Mouse (Mus musculus) erythroblast, embryonic 14.5 days (primary cell): ENCODE data around the gene Ccdc8. TPM values are rescaled to one million over a fixed set of nuclear protein-coding genes. Genes with fewer than 3 reads are reported as not detected.

Experiments used
- H3K27me3 ChIP-seq: 2 replicates; pipeline ENCODE4 v1.6.1; 2012; ENCODE audit warnings: inconsistent platforms; ENCODE audit not compliant: control insufficient read depth
- H3K36me3 ChIP-seq: 2 replicates; pipeline ENCODE4 v1.6.1; 2012; ENCODE audit warnings: mild to moderate bottlenecking, inconsistent platforms; ENCODE audit not compliant: control insufficient read depth
- H3K4me1 ChIP-seq: 2 replicates; pipeline ENCODE4 v1.6.1; 2012; ENCODE audit warnings: inconsistent platforms; ENCODE audit not compliant: control insufficient read depth
- H3K4me3 ChIP-seq: replicated peaks from 2 replicates; pipeline ENCODE3; 2012; ENCODE audit warnings: moderate library complexity, mild to moderate bottlenecking, inconsistent platforms
- H3K9me3 ChIP-seq: 2 replicates; pipeline ENCODE4 v1.6.1; 2012; ENCODE audit warnings: low read length, inconsistent platforms, mixed read lengths; ENCODE audit not compliant: control insufficient read depth
- GATA1 ChIP-seq: IDR thresholded peaks from 2 replicates; pipeline ENCODE4 v1.6.1; 2012; ENCODE audit warnings: low read length, inconsistent platforms, mixed read lengths
- TAL1 ChIP-seq: IDR thresholded peaks from 3 replicates; pipeline ENCODE4 v1.6.1; 2012; ENCODE audit warnings: low read length, inconsistent platforms, mixed read lengths
- polyA plus RNA-seq: library from polyadenylated mRNA; stranded (reverse); fragments of >175 nt; gene quantifications from 2 replicates; pipeline ENCODE4 v1.2.3, GENCODE M21; 2012

Gene Ccdc8
- polyA plus RNA-seq, 1 experiment = 0.05 TPM

DNA sequence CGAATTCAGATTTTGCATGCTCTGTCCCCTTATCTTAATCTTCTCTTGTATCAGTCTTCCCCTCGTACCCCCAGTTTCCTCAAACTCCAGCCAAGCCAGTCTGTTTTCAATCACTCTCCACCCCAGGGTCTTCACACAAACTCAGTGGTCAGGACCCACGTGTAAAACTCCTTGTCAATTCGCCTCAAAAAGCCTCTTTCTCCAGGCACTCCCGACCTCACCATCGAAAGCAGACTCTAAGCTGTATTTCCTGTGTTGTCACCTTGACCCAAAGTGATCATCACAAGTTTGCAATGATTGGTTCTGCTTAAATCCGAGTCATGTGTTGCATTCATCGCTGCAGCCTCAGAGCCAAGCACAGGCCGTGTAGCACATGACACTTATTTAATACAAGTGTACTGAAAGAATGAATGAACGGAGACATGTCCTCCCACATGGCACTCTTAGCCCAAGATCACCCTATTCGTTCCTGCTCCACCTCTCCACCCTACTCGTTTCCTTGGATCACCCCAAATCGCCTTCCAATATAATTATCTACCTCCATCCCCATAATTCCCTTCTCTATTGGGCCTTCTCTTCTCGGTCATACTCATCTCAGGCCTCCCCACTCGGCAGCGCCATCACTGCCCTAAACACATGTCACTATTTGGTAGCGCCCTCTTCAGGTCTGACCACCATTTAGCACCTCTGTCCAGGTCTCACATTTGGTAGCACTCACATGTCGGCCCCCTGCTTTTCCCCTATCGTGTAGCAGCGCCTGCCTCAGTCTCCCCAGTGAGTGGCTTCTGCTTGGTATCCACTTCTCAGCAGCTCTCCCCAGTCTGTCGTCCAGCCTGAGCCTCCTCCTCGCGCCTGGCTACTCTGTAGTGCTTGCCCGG is 34.4 kb downstream of the Ccdc8 start:
- TF ChIP-seq TAL1 = no peak
- no peak for TF ChIP-seq GATA1
- Histone ChIP-seq H3K27me3 (no peaks in the 10 kb centered on the region), H3K9me3 (no peaks in the 10 kb centered on the region), H3K4me3 (peak overlapping the region; percentile 79), H3K4me1 (peaks cover 67% of the 10 kb centered on the region), H3K36me3 (peaks cover 61% of the 10 kb centered on the region)

DNA sequence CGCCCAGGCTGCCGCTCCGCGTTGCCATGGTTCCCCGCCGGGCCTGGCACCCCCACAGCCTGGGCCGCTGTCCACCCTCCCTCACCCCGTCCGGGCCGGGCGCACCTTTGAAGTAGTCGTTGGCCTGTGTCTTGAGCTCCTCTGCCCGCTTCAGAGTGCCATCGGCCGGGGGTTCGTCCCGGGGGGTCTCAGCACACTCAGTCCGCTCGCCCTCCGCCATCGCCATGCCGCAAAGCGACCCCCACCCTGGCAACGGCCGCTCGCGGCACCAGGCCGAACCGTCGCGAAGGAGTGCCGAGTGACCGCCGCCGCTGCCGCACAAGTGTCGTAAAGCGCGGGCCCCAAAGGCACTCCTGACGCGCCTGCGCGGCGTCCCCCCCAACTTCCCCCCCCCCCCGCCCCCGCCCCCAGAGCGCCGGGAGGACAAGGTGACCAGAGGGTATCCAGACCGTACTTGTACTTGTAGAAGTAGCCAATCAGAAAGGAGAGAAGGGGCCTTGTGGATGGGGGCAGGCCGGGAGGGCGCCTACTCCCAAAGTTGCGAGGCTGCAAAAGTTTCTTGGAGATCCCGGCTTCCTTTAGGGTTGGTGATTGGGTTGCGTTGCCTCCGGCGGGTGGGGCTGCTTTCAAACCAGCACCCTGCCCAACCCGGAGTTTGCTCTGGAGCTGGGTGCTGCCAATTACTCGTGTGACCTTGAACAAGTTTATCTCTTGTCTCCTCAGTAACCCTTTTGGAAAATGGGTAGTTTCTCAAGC is 35.3 kb downstream of the Ccdc8 start, which contains the start of gene Ppp5c:
TSS of gene Ppp5c (minus strand) at position 337 of the 756 bp plus-strand sequence.
- Histone ChIP-seq H3K9me3 (no peaks in the 10 kb centered on the region), H3K4me3 (peak within 1 kb of the TSS; percentile 79), H3K36me3 (peaks cover 61% of the 10 kb centered on the region), H3K27me3 (no peaks in the 10 kb centered on the region), H3K4me1 (peaks cover 63% of the 10 kb centered on the region)
- no peak for TF ChIP-seq TAL1
- no peak for TF ChIP-seq GATA1

- Histone ChIP-seq H3K4me3 (no peak overlapping the region), H3K27me3 (no peaks in the 10 kb centered on the region), H3K36me3 (peaks cover 61% of the 10 kb centered on the region), H3K9me3 (no peaks in the 10 kb centered on the region), H3K4me1 (peaks cover 51% of the 10 kb centered on the region)
- no peak for TF ChIP-seq TAL1
- no peak for TF ChIP-seq GATA1
These were observed 36.4 kb downstream of the Ccdc8 start for GRCm38 (mm10) chr7:17028923-17029322.

GRCm38 (mm10) chr7:17030239-17030638 is 37.7 kb downstream of the Ccdc8 start:
- peaks cover 61% of the 10 kb centered on the region for H3K36me3 ChIP-seq
- H3K27me3 ChIP-seq = no peaks in the 10 kb centered on the region
- peaks cover 38% of the 10 kb centered on the region for H3K4me1 ChIP-seq
- TF ChIP-seq GATA1 = no peak
- TF ChIP-seq TAL1 = no peak
- H3K4me3 ChIP-seq = no peak overlapping the region
- no peaks in the 10 kb centered on the region for H3K9me3 ChIP-seq

DNA sequence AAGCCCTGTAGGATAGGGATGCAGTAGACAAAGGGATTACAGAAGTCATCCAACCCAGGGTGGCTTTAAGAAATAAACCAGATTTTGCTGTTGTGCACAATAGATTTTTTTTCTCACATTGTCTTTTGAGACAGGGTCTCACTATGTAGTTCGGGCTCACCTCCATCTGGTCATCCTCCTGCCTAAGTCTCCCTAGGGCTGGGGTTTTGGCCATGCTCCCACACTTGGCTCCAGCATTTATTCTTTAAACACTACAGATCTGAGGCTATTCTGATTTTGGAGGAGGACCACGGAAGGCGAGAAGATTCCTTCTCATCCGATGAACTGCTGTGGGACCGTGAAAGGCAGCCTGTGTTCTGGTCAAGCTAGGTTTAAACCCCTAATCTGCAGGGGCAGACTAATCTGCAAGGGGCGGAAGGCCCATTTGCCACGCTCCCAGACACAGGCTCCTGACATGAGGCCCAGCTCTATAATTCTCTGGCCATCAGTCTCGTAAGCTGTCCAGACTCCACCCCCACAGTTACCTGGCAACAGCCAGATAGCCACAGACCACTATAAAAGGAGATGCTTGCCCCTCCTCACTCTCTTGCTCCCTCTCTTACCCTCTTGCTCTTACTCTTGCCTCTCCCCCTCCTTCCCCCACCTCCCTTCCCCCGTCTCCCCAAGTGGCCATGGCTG is 45.6 kb downstream of the Ccdc8 start:
- H3K9me3 ChIP-seq = no peaks in the 10 kb centered on the region
- no peaks in the 10 kb centered on the region for H3K4me1 ChIP-seq
- peaks cover 97% of the 10 kb centered on the region for H3K36me3 ChIP-seq
- no peaks in the 10 kb centered on the region for H3K27me3 ChIP-seq
- no peak overlapping the region for H3K4me3 ChIP-seq
- TF ChIP-seq TAL1 = no peak
- TF ChIP-seq GATA1 = no peak

- no peaks in the 10 kb centered on the region for H3K27me3 ChIP-seq
- H3K9me3 ChIP-seq = no peaks in the 10 kb centered on the region
- H3K4me1 ChIP-seq = no peaks in the 10 kb centered on the region
- no peak overlapping the region for H3K4me3 ChIP-seq
- peaks cover 97% of the 10 kb centered on the region for H3K36me3 ChIP-seq
- TF ChIP-seq TAL1 (no peak), GATA1 (no peak)
These were observed 46.9 kb downstream of the Ccdc8 start for GRCm38 (mm10) chr7:17039373-17039772.

- Histone ChIP-seq H3K36me3 (peaks cover 91% of the 10 kb centered on the region), H3K4me1 (peaks cover 16% of the 10 kb centered on the region), H3K4me3 (no peak overlapping the region), H3K9me3 (no peaks in the 10 kb centered on the region), H3K27me3 (no peaks in the 10 kb centered on the region)
- no peak for TF ChIP-seq TAL1
- TF ChIP-seq GATA1 = no peak
These were observed 53.2 kb downstream of the Ccdc8 start for GRCm38 (mm10) chr7:17045743-17046142.

Other genes starting within 250 kb of the Ccdc8 start
- 24.9 and 33.8 TPM in 2 replicates for gene Slc1a5, start 211.4 kb upstream of the Ccdc8 start, polyA plus RNA-seq
- 11.1 and 11.3 TPM in 2 replicates for gene Strn4, start 176.8 kb upstream of the Ccdc8 start, polyA plus RNA-seq
- 1.2 and 1.5 TPM in 2 replicates for gene Fkrp, start 176.0 kb upstream of the Ccdc8 start, polyA plus RNA-seq
- gene Prkd2, start 149.8 kb upstream of the Ccdc8 start, polyA plus RNA-seq = 0.61 and 0.66 TPM in 2 replicates
- gene Dact3, start 117.4 kb upstream of the Ccdc8 start, polyA plus RNA-seq = 0.02 TPM in 2 replicates
- gene Gng8, start 100.9 kb upstream of the Ccdc8 start, polyA plus RNA-seq = not detected in 2 replicates
- 0.01 and 0.04 TPM in 2 replicates for gene Ptgir, start 86.2 kb upstream of the Ccdc8 start, polyA plus RNA-seq
- gene Calm3, start 68.6 kb upstream of the Ccdc8 start, polyA plus RNA-seq = 185 and 208 TPM in 2 replicates
- gene Pnmal2, start 48.0 kb upstream of the Ccdc8 start, polyA plus RNA-seq = 0.02 TPM in 1 of 2 replicates, not detected in the other
- gene Pnmal1, start 33.0 kb upstream of the Ccdc8 start, polyA plus RNA-seq = not detected in 2 replicates
- not detected in 2 replicates for gene Gm42372, start 9.6 kb upstream of the Ccdc8 start, polyA plus RNA-seq
- gene Ppp5c, start 35.2 kb downstream of the Ccdc8 start, polyA plus RNA-seq = 7.3 and 7.7 TPM in 2 replicates
- gene Hif3a, start 69.7 kb downstream of the Ccdc8 start, polyA plus RNA-seq = 7.8 and 8.0 TPM in 2 replicates
- gene Psg16, start 81.3 kb downstream of the Ccdc8 start, polyA plus RNA-seq = not detected in 2 replicates
- not detected in 2 replicates for gene Ceacam3, start 157.6 kb downstream of the Ccdc8 start, polyA plus RNA-seq
- gene Psg29, start 210.8 kb downstream of the Ccdc8 start, polyA plus RNA-seq = not detected in 2 replicates